Mouse (Mus musculus): ENCODE data around the gene Lrrc8d.
"Not testable (repeated sequence)": the region's sequence is repeated elsewhere in the genome, so short reads cannot be mapped to it uniquely, and the experiment has no call there.

The Lrrc8d gene

DNA sequence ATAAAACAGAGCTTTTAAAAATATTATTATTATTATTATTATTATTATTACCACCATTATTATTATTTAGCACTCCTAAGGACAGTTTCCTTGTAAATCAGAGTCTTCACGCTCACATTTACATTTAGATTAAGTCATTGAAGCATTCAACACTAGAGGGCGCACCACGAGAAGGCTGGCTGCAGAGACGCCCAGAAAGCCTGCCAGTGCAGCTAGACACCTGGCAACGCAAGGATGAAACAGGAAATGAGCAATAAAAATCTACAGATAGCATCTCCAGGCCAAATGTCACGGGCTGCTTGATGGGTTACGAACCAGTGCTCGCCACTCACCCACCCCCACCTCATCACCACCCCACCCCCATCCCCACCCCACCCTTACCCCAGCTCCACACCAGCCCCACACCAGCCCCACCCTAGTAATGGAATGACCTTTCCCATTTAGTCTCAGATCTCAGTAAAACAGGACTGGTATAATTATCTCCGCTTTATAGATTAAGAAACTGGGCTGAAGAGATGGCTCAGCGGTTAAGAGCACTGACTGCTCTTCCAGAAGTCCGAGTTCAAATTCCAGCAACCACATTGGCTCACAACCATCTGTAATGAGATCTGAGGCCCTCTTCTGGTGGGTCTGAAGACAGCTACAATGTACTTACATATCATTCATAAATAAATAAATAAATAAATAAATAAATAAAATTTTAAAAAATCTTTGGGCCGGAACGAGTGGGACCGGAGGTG is 14.7 kb upstream of the Lrrc8d start:
- DNase-seq (ENCODE audit: extremely low spot score, low spot score), result peak; percentile 71

GRCm38 (mm10) chr5:105685780-105686305 is 13.9 kb upstream of the Lrrc8d start:
- not testable (repeated sequence) for DNase-seq (ENCODE audit: extremely low spot score, low spot score)

GRCm38 (mm10) chr5:105686331-105686995 is 13.3 kb upstream of the Lrrc8d start:
- no peak for DNase-seq (ENCODE audit: extremely low spot score, low spot score)

- no peak for DNase-seq (ENCODE audit: extremely low spot score, low spot score)
Observed at GRCm38 (mm10) chr5:105690502-105691454, 9.0 kb upstream of the Lrrc8d start.

DNA sequence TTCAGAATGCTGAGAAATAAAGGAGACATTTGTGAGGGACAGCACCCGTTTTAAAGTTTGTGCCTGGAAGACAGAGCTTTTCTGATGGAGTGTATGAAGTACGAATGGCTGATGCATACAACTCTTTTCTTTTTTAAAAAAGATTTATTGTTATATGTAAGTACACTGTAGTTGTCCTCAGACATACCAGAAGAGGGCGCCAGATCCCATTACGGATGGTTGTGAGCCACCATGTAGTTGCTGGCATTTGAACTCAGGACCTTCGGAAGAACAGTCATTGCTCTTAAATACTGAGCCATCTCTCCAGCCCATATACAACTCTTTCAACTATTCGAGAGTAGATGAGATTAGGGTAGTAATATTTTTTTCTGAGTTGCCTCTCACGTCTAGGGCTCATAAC is 8.1 kb upstream of the Lrrc8d start:
- DNase-seq (ENCODE audit: extremely low spot score, low spot score), result no peak

DNA sequence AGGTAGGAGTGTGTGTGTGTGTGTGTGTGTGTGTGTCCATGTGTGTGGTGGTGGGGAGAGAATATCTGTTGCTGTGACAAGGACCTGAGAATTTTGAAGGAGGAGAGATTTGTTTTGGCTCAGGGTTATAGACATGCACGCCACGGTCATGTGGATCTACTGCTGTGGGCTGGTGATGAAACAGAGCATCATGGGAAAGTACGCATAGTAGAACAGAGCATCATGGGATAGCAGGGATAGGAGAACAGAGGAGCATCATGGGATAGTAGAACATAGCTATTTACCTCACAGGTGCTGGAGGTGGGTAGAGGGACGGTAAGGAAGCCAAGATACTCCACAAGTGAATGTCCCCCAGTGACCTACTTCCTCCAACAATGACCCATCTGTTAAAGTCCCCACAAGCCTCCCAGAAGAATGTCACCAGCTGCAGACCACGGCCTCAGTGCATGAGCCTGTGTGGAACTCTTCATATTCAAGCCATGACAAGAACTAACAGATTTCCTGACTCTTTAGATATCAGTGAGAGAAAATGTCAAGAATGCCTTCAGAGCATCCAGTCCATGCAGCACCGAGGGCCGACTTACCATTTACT is 5.3 kb upstream of the Lrrc8d start:
- DNase-seq (ENCODE audit: extremely low spot score, low spot score), result no peak

DNA sequence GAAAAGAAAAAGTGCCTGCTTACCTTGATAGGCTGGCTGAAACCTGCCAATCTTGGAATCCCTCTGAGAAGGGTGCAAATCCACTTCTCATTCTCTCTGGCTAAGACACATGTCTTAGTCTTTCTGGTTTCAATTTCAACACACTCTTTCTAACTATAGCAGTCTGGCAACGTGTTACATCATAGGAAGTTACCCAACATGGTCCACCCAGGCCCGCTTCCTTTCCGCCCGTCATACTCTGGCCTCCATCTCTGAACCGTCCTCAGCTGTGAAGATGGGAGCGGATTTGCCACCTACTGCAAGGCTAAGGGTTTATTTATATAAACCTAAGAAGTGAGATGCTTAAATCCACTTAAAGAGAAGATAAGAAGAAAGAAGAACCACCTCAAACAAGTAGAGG is 3.7 kb upstream of the Lrrc8d start:
- DNase-seq (ENCODE audit: extremely low spot score, low spot score), result no peak

DNA sequence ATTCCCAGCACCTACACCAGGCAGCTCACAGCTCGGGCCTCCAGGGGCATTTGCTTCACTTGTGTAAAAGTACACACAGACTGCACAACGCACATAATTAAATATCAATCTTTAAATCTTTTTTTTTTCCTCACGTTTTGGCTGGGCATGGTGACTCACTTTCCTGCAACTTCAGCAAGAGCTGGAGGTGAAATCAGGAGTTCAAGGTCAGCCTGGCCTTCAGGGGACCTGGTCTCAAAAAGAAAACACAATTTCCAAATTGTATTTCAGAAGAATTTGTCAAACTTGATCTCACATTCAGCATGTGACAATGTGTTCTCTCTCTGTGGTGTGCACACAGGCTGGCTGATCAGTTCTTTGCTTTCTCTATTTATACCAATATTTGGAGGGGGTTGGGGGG is 1.9 kb upstream of the Lrrc8d start:
- DNase-seq (ENCODE audit: extremely low spot score, low spot score), result no peak

GRCm38 (mm10) chr5:105698694-105699093 is 1.1 kb upstream of the Lrrc8d start:
- DNase-seq (ENCODE audit: extremely low spot score, low spot score), result no peak

GRCm38 (mm10) chr5:105700070-105700851 is 492 bp downstream of the Lrrc8d start:
- DNase-seq (ENCODE audit: extremely low spot score, low spot score), result peak; percentile 79

- DNase-seq (ENCODE audit: extremely low spot score, low spot score), result no peak
Observed at GRCm38 (mm10) chr5:105701326-105701725, 1.6 kb downstream of the Lrrc8d start.

GRCm38 (mm10) chr5:105701844-105702243 is 2.1 kb downstream of the Lrrc8d start:
- DNase-seq (ENCODE audit: extremely low spot score, low spot score), result no peak

GRCm38 (mm10) chr5:105702580-105703285 is 3.0 kb downstream of the Lrrc8d start:
- no peak for DNase-seq (ENCODE audit: extremely low spot score, low spot score)

DNA sequence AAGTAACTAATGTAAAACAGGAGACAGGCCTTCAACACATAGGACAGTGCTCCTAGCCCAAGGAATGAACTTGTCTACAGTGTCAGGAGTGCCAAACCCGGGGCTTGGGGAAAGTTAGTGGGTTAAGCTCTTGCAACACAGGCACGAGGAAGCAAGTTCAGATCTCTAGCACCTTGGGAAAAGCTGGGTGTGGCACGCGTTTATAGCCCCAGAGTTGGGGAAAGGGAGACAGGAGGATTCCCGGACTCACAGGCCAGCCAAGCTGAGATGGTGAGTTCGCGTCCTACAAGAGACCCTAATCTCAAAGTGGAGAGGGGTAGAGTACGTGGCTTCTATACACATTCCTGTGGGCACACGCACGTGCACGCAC is 3.5 kb downstream of the Lrrc8d start:
- DNase-seq (ENCODE audit: extremely low spot score, low spot score), result no peak

DNA sequence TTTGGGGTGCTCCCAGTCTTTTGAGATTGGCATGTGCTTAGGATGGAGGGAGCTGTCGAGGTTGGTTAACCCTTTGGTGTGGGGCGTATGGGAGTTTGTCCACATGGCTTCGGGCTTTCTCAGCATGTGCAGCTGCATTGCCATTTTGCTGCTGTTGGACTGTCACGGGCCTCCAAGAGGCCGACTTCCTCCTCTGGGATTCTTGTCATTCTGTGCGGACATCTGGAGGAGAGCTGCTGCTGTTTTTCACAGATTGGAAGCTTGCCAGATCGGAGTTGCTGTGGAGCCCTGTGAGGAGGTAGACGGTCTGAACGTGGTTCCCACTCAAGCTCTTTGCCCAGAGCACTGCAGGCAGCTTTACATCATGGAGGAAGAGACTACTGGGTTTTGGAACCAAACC is 4.8 kb downstream of the Lrrc8d start:
- DNase-seq (ENCODE audit: extremely low spot score, low spot score), result no peak

DNA sequence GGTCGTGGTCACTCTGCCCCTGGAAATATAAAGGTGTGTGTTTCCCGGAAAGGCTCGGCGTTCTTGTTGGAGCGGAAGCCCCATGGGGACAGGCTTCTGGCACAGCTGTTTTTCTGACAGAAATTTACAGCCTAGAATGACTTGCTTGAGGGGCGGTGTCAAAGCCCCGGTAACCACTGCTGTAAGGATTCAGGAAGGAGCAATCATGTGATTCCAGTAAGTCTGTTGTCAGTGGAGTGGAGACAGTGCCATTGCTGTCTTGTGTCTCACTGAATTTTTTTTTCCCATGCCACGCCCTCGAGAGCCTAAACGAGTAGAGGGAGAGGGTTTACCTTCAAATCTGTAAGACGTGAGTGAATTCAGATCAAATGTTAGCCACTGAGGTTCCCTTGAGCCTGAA is 6.9 kb downstream of the Lrrc8d start:
- DNase-seq (ENCODE audit: extremely low spot score, low spot score), result no peak

GRCm38 (mm10) chr5:105708276-105708675 is 8.5 kb downstream of the Lrrc8d start:
- no peak for DNase-seq (ENCODE audit: extremely low spot score, low spot score)

- DNase-seq (ENCODE audit: extremely low spot score, low spot score), result no peak
Observed at GRCm38 (mm10) chr5:105710473-105710872, 10.7 kb downstream of the Lrrc8d start.

GRCm38 (mm10) chr5:105714446-105714845 is 14.7 kb downstream of the Lrrc8d start:
- no peak for DNase-seq (ENCODE audit: extremely low spot score, low spot score)

GRCm38 (mm10) chr5:105715095-105715494 is 15.3 kb downstream of the Lrrc8d start:
- no peak for DNase-seq (ENCODE audit: extremely low spot score, low spot score)

All from neural tube, embryonic 10.5 days (tissue).